Mouse (Mus musculus) brain, embryonic 14.5 days (tissue): ENCODE results near the gene Cped1.

Experiments used
- CTCF ChIP-seq: fragments of 200-500 bp; IDR thresholded peaks from 2 replicates; pipeline ENCODE4 v1.5.1; 2012; ENCODE audit warnings: inconsistent platforms, mild to moderate bottlenecking, moderate library complexity, borderline replicate concordance; ENCODE audit not compliant: insufficient read depth, insufficient read length; ENCODE audit errors: extremely low read depth
- POLR2A ChIP-seq: fragments of 200-500 bp; IDR thresholded peaks from 2 replicates; pipeline ENCODE4 v1.6.1; 2012; ENCODE audit warnings: mild to moderate bottlenecking, inconsistent platforms, borderline replicate concordance; ENCODE audit not compliant: poor library complexity, insufficient read depth, insufficient read length, severe bottlenecking; ENCODE audit errors: extremely low read depth

DNA sequence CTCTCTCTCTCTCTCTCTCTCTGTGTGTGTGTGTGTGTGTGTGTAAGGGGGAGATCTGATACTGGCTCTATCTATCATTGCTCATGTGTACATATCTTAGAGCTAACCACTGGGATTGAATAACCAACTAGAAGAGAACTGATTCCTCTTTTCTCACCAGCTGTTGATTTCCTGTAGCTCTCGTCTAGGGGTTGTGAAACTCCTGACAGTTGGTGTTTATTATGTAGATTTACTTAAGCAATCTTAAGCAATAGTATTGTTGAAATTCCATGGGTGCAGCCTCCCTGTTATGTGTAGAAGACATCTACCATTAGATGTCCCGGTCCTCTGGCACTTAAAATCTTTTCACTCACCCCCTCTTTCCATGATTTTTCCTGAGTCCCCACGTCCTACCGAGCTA is 26.8 kb upstream of the Cped1 start:
- TF ChIP-seq POLR2A (no peak), CTCF (no peak)
